Mouse (Mus musculus) layer of hippocampus, adult 11-12 months (tissue): ENCODE measurements around the gene Ttc30a1.
A peak's percentile ranks its signal among the peaks of the same experiment; 100 is the strongest.
"Not testable (repeated sequence)": the region's sequence is repeated elsewhere in the genome, so short reads cannot be mapped to it uniquely, and the experiment has no call there.

ENCODE experiments used
- DNase-seq: peaks from one replicate; pipeline ENCODE4 v3.0.0; 2022; ENCODE audit warnings: low spot score

Ttc30a1 gene

DNA sequence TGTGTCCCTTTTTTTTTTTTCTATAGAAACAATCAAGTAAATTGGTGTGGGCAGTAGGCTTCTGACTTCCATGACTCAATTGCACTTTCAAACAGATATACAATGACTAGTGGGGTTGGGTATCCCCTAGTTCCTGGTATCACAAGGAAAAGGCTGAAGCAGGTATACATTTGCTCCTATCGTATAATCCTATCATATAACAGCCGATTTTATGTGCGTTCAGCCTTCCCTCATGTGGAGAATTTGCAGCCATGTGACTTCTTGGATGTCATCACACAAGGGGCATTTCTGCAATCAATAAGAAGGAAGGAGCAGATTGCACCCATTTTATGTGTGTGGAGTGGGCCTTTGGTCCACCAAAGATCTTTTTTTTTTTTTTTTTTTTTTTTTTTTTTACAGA lies 1.3 kb upstream of the Ttc30a1 start:
- no peak for DNase-seq

DNA sequence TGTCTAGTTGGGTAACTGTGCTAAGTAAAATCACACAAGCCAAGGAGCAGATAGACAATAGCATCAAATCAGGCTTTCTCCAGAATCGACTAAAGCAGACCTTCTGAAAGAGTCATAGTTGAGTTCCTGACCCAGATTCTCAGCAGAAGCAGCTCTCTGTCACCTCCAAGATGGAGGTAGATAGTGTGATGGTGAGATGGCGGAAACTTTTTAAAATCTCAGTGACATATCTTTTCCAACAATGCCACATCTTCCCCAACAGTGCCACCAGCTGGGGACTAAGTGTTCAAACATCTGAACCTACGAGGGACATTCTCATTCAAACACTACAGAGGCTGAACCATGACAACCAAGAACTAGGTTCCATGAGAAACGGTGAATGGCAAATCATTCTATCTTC lies 859 bp upstream of the Ttc30a1 start:
- DNase-seq = no peak

DNA sequence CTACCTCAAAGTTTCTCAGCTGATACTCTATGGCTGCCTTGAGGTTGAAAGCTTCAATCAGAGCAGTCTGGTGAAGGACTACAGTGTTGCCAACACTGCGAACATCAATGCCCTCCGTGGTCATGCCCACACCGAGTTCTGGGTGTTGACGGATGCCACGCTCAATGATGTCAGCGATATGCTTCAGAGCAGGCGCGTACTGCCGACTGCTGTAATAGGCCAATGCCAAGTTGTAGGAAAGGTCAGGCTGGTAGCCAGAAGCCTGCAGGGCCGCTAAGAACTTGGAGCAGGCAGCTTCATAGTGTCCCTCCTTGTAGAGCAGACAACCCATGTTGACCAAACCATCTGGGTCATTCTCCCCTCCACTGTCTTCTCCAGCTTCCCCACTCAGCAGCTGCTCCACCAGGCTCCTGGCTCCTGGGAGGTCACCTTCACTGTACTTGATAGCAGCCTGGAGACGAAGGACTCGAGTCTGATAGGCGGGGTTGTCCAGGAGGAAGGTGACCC lies 781 bp downstream of the Ttc30a1 start:
- not testable (repeated sequence) for DNase-seq

DNA sequence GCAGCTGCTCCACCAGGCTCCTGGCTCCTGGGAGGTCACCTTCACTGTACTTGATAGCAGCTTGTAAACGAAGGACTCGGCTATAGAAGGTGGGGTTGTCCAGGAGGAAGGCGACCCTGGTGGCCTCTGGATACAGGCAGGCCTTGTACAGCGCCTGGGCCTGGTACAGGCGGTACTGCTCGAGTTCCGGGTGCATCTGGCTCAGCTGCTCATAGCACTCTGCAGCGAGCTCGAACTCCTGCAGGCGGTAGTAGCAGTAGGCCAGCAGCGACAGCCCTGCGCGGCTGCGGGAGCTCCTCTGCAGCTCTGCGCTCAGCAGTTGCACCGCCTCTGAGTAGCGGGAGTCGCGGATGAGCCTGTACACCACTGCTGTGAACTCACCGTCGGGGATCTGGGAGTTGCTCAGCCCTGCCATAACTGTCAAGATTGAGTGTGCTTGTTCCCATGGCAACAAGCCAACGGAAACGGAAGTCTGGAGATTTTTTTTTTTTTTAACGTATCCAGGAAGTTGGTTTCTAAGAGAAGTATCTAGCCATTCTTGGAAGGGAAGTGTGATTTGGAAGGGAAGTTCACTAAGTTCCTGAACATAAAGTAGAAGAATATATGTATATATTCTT lies 3.9 kb downstream of the Ttc30a1 start, which contains the start of gene Ttc30a2:
Gene Ttc30a2, minus strand, starts transcription at position 419 of the 617 bp plus-strand sequence.
- DNase-seq = not testable (repeated sequence)

DNA sequence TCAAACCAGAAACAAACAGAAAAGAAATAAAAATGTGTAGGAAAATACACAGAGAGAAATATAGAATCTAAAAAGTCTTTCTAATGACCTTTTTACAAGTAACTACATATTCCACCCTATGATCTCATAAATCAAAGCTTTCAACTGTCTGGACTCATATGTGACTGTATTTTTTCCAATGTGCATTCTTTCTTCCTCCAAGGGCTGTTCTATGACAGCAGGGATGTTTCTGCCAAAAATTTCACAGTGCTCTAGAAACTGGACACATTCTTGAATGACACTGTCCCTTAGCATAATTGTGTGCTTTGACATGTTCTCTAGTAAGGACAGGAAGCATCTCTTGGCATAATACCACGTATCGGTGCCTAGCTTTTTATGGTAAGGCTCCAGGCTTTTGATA lies 5.7 kb downstream of the Ttc30a1 start:
- not testable (repeated sequence) for DNase-seq

DNA sequence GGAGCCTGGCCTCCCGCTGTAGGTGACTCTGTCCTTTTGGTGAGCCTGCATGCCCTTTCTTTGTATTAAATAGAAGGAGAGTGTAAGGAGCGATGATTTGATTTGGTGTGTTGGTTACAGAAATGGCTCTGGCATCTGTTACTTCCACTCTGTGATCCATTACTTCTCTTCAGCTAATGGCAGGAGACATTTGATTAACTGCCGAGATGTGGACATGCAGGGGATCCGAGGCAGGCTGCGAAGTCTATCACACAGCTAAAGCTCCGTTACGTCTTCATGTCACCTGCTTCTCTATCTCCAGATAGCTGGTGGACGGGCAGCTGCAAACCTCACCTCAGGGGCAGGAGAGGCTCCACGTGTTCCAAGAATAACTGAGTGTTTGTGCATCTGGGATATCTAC lies 7.6 kb downstream of the Ttc30a1 start:
- no peak for DNase-seq

DNA sequence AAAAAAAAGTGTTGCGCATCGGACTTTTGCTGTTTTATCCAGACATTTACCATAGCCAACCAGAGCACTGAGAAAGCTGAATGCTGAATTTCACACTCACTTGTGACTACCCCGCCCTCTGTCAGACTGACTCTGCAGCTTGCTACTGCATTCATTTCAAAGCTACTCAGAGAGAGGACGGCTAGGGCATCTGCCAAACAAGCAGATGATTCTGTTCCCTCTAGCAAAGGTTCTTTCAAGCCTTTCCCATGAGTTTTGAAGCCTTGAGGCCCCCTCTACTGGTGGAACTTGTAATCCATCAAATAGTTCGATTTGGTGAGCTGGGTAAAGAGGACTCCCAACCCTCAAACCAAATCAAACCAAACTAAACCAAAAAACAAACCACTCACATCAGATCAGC lies 16.8 kb downstream of the Ttc30a1 start:
- peak; percentile 84 for DNase-seq

DNA sequence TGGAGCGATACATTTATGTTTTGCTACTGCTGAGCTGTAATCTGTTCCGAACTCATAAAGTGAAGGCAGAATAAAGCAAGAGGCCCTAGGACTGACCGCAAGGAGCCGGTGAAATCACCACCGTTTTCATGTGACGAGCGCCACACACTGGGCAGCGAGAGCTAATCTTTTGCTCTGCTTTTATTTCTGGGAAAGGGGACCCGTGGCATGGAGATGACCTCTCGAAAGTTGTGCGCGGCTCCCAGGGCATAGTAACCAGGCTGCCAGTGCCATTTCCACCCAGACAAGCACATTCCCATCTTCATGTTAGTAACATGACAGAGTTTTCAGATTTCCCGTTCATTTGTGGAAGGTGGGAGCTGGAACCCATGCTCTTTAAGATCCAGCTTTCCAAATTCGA lies 17.3 kb downstream of the Ttc30a1 start:
- peak; percentile 39 for DNase-seq

DNA sequence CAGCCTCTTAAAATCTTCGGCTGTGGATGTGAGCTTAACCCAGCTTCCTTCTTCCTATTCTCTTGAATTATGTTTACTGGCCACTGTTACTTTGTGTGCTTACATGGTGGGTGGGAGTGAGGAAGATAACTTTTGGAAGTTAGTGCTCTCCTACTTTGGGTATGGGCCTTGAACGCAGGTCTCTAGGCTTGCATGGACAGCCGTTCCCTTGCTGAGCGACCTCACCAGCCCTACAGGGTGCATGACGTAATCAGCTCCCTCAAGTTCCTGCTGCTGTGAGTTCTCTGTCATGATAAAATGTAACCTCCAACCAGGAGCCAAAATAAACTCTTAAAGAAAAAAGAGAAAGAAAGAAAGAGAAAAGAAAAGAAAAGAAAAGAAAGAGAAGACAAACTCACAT lies 17.7 kb downstream of the Ttc30a1 start:
- no peak for DNase-seq

DNA sequence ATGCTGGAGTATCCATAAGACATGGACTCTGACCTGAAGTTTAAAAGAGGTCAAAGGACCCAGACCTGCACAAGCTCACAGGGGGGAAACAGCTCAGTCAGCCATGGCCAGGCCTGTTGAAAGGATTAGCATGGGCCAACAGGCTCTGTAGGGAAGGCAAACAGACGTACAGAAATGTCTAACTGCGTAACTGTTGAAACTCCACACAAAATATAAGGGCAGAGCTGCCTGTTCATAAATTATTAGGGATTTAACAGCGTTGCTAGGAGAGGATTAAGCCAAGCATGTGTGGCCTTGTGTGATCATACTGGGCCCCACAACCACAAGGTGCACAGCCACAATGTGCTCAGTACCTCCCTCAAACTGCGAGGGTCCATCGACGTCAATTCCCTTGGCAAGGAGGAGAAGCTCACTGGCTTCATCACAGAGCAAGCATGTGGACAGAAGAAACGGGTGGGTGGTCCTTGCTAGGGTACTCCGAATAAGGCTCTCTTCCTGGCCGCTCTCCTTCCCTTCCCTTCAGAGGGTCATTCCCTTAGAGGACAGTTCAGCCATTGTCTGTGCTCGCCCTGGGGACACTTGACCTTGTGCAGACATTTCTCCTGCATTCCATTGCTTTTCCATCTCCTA lies 18.4 kb downstream of the Ttc30a1 start:
- no peak for DNase-seq

DNA sequence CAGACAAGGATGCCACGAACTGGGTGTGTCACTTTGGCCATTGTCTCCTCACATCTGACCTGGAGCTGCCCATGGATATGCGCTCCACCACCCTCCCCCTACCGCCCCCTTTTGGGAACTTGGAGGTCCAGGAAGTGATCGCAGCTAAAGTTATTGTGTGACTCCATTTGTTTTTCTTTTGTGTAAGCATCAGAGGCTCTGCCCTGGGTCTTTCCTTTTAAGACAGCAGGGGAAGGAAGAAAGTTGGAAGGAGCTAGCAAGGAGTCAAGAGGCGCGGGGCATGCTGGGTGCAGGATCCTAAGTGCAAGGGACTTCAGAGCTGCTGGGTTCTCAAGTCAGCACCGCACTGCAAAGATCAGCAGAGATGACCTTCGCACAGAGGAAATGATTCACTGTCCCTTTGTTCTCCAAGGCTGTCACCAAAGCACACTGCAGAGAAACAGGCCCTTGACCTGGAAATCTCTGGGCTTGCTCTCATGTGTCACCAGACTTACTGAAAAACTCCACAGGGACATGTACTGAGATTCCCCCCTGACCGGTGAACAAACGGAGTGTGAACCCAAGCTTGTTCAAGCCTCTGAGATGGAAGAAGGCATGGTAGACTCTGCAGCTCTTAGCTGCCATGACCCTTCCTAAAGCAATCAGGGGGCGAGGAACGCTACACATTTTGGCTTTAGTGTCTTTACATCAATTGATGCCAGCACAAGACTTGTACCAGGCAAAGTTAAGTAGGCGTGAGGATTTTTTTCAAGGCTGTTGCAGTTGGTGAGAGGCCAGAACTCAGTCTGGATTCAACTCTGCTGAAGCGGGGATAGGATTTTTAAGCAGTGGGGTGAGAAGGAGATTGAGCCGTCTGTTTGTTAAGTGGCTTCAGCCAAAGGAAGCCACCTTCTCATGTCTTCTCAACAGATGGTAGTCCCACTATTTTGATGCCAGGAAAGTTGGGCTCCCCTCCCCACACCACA lies 21.1 kb downstream of the Ttc30a1 start:
- DNase-seq = no peak

DNA sequence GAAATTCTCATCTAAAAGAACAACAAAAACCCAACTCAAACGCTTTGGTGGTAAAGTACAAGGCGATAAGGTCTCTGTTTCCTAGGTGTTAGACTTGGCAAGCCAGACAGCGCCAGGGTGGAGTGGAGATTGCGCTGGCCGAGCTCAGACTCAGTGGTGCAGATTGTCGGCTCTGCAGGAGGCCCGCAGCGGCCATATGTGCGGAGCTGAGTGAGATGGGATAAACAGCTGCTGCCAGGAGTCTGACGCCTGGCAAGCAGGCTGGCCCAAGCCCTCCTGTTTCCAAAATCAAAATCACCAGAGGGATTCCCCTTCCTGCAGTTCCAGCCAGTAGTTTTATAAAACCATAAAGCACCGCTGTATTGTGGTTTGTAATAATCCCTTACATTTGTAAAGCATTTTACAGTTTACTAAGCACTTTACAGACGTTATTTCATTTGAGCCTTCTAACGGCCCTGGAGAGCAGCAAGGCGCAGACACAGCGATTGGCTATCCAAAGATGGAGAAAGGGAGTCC lies 21.9 kb downstream of the Ttc30a1 start:
- DNase-seq = no peak

DNA sequence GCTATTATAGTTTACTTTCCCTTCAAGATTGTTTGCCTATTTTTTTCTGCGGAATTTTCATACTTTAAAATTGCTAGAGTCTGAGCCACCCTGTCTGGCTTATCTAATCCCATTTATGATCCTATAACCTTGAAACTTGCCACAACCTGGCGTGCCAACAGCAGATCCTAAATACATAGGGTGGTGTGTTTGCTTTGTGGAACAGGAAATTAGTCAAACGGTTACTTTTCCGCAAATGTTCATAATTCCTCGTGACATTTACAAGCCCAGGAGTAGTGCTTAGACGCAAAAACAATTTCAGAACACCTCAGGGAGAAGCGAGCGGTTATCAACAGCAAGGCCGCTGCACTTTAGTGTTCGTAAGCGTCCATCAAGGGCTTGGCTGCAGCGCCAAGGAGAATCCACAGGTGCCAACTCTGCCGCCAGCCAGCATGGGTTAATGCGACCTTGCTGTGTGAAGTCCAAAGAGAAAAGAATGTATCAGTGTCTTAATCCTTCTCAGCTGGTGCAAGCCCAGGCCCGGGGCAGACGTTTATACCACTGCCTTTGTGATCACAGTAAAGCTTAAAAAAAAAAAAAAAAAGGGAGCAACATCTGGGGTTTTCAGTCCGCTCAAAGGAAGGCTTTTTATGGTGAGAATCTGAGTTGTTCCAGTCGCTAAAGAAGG lies 22.5 kb downstream of the Ttc30a1 start:
- no peak for DNase-seq

DNA sequence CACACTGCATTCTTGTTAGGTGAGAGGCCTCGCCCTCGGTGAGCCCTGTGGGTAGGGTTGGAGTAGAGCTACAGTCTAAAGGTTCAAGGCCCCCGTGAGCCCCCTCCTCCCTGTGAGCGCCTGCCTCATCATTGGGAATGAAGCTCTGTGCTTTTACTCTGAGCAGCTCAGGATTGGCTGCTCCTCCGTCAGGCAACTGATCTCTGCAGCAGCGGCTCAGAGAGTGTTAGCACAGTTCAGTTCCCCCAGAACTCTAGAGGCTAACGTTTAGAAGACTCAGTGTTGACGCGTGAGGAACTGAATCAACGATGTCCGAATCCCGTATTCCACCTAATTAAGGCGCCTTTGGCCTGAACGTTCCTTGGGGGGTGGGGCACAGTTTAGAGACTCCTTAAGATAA lies 26.1 kb downstream of the Ttc30a1 start:
- no peak for DNase-seq

DNA sequence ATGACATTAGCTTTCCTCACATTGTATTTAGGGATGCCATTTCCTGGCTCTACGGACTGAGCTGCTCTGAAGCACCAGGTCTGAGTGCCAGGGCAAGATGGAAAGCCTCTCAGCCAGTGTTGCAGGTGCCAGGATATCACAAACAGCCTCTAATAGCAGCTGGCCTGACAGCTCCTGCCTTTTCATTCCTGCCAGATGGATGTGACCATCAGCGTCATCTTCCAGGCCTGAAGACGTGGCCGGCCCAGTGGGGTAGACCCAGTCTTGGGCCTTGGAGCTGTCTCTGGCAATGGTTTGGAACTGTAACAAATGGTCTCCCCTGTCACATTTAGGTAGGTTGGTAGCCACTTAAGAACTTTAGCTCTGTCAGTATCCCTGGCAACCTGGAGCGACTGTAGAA lies 28.4 kb downstream of the Ttc30a1 start:
- no peak for DNase-seq

DNA sequence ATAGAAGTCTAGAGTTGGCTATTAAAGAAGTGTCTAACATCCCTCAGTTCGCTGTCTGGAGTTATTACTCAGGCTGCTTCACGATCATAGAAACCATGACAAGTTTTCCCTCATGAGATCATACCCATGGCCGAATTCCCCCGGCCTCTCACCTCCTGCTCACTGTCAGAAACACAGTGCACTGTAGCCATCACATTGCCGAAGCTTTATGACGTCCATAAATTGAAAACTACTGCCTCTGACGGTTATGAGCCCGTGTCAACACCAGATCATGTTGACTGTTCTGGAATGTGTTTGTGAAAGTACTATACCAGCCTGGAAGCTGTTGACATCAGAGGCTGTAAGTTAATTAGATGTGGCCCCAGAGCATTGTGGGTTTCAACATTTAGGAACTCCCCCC lies 31.1 kb downstream of the Ttc30a1 start:
- no peak for DNase-seq

DNA sequence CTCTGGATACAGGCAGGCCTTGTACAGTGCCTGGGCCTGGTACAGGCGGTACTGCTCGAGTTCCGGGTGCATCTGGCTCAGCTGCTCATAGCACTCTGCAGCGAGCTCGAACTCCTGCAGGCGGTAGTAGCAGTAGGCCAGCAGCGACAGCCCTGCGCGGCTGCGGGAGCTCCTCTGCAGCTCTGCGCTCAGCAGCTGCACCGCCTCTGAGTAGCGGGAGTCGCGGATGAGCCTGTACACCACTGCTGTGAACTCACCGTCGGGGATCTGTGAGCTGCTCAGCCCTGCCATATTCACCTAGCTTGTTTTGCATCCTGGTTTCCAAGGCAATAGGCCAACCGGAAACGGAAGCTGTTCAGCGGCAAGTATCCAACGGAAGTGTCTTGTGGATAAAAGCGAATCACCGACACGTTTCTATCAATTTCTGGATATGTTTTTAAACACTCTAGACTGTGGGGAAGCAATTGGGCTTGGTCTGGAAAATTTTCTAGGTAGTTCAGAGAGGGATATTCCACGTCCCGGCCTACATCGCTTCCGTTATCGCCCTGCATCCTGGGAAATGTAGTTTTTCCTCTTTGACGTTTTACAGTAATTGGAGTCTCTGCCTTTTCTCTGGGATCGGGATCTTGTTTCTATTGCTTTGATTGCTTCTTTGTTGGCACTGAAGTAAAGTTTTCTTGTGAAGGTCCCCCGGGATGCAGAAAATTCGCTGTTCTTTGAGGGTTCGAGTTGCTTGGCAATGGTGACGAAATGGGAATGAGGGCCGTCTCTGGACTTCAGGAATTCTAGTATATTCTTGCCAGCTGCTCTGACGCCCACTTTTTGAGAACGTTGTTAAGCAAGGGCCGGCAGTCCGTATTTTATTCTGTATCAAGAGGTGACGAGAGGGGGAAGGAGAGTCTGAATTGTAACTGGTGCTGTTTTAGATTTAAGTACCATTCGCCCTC lies 43.4 kb downstream of the Ttc30a1 start, which contains the start of gene Ttc30b:
Gene Ttc30b, minus strand, starts transcription at position 469 of the 947 bp plus-strand sequence.
- peak; percentile 80 for DNase-seq

DNA sequence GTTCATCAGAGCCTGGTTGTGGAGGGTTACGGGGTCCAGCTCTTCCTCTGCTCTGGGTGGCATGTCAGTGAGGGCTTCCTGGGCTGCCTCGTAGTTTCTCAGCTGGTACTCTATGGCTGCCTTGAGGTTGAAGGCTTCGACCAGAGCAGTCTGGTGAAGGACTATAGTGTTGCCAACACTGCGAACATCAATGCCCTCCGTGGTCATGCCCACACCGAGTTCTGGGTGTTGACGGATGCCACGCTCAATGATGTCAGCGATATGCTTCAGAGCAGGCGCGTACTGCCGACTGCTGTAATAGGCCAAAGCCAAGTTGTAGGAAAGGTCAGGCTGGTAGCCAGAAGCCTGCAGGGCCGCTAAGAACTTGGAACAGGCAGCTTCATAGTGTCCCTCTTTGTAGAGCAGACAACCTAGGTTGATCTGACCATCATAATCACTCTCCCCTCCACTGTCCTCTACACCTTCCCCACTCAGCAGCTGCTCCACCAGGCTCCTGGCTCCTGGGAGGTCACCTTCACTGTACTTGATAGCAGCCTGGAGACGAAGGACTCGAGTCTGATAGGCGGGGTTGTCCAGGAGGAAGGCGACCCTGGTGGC lies 44.1 kb downstream of the Ttc30a1 start:
- DNase-seq = not testable (repeated sequence)

DNA sequence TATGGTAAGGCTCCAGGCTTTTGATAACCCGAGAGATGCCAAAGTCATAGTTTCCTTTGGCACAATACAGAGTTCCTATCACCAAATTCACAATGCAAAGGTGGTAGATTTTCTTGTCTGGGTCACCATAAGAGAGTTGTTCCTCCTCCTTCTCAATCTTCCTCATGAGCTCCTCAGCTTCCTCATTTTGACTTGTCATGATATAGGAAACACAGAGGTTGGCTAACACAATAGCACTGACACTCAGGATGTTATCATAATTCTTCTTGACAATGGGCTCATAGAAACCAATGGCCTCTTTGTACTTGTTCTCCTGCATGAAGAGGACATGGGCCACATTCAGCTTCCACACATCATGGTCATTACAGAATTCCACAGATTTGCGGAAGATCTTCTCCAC lies 45.1 kb downstream of the Ttc30a1 start:
- DNase-seq = not testable (repeated sequence)

DNA sequence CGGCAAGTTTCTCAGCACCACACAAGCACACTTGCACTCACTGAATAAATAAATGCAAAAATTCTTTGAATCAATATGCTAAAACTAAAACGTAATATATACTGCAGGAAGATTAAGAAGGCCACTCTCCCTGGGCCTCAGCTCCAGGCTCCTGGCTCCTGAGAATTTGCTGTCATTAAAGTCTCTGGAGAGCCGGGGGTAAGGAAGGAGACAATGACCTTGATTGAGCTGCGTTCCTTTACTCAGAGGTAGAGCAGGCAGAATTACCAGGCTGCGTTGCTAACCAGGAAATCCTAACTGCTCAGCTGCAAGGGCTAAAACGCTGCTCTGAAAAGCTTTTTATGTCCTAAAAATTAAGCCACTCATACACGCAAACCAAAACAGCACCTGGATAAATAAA lies 48.2 kb downstream of the Ttc30a1 start:
- DNase-seq = no peak
